Mouse (Mus musculus): ENCODE measurements at regions not wholly inside any gene's neighbourhood (a gene's known extent, or its start where the extent isn't known, plus 50 kb on each side); places are given as distances from the start of the nearest gene placed in this dataset.

DNA sequence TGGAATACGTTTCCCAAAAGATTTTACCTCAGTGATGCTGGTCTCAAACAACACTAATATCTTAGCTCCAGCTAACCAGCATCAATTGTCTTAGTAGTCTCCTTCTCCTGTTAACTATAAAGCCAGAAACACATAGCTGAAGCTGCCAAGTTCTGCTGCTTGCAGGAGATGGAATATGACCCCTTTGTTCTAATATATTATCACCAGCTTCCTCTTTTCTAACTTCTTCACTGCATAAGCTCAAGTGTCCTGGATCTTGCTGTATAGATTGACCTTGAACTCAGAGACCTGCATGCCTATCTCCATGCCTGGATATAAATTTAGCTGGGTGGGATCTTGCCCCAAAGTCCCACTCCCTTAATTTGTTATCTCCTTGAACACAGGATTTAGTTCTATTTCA is 94.8 kb downstream of the Rbm46 start:
- DNase-seq (ENCODE audit: low spot score in 2 of 2), result no peak

GRCm38 (mm10) chr3:82770512-82771270 is 105.6 kb downstream of the Rbm46 start:
- no peak for DNase-seq (ENCODE audit: low spot score in 2 of 2)

- DNase-seq (ENCODE audit: low spot score in 2 of 2), result peak; percentile 6
Measured at GRCm38 (mm10) chr3:82767484-82767883, 108.8 kb downstream of the Rbm46 start.

- DNase-seq (ENCODE audit: low spot score in 2 of 2), result no peak
Measured at GRCm38 (mm10) chr3:82759946-82760345, 116.3 kb downstream of the Rbm46 start.

DNA sequence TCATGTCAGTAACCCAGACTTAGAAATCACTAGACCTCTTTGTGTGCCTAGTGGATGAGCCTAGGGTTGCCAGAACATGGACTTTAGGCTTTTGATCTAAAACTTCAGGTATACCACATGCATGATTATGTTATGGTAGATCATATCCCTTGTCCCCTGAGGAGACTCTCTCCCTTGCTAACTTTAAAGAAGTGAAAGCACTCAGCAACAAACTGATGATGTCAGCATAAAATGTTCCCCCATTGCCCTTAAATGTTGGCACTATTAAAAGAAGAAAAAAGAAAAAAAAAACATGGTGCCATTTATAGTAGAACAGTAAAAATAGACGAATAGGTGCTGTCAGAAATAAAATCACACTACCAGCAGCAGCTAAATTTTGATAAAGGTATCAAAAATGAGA is 117.3 kb downstream of the Rbm46 start:
- DNase-seq (ENCODE audit: low spot score in 2 of 2), result no peak

- DNase-seq (ENCODE audit: low spot score in 2 of 2), result peak in 1 of 2 experiments; percentile 16
Measured at GRCm38 (mm10) chr3:82725546-82725945, 150.7 kb downstream of the Rbm46 start.

GRCm38 (mm10) chr3:82707628-82708027 is 159.7 kb upstream of the Npy2r start:
- DNase-seq (ENCODE audit: low spot score in 2 of 2), result no peak

DNA sequence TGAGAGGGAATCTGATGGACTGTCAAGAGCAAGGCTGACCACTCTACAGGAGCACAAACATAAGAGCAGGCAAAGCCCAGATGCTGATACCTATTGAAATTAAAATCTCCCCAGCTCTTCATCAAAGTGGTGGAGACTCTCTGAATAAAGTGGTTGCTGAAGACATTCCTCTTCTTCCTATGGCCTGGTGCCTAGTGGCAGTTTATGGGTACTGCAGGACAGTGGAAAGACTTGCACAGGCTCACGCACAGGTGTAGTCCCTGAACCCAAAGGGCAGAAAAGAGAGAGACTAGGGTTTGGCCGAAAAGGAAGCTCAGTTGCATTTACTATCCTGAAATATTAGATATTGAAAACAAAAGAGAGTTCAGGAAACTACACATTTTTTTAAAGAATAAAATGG is 144.2 kb upstream of the Npy2r start:
- DNase-seq (ENCODE audit: low spot score in 2 of 2), result no peak

DNA sequence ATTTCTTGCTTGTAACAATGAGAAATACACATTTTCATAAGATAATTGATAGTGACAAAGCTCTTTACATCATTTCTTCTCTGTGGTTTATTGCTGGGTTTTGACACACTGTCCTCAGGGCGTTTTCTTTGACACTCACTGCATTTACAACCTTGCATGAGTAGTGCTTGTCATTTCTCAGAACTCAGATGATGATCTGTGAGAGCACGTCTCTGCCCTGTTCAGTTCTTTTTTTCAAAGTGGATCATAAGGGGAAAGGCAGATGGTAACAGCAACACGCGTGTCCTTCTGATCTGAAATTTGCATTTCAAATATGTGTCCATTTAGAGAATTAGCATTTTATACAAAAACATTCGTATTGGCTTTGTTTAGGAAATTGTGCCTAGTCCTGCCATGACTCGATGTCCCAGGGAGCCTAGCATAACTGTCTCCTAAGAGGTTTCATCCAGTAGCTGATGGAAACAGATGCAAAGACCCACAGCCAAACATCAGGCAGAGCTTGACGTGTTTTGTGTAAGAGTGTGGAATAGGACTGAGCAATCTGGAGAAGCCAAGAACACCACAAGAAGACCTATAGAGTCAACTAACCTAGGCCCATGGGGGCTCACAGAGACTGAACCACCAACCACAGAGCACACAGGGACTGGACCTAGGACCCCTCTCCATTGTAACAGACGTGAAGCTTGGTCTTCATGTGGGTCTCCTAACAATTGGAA is 108.4 kb upstream of the Npy2r start:
- no peak for DNase-seq (ENCODE audit: low spot score in 2 of 2)

GRCm38 (mm10) chr3:82652346-82652745 is 104.5 kb upstream of the Npy2r start:
- DNase-seq (ENCODE audit: low spot score in 2 of 2), result peak in 1 of 2 experiments; percentile 27

- DNase-seq (ENCODE audit: low spot score in 2 of 2), result no peak
Measured at GRCm38 (mm10) chr3:82640052-82640451, 92.2 kb upstream of the Npy2r start.

DNA sequence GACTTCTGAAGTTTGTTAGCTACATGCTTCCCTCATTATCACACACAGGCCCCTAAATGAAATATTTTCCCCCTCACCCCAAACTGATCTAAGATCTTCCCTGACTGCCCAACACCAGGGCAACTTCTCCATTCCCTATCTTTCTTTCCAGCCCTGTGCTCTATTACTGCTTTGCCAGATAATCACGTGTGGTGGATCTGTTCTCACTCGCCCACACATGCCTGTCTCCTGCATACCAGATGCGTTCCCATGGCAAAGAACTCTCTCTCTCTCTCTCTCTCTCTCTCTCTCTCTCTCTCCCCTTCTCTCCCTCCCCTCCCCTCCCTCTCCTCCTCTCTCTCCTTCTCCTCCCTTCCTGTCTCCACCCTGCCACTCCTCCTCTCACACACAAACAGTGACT is 88.8 kb upstream of the Npy2r start:
- DNase-seq (ENCODE audit: low spot score in 2 of 2), result peak in 1 of 2 experiments; percentile 19

- no peak for DNase-seq (ENCODE audit: low spot score in 2 of 2)
Measured at GRCm38 (mm10) chr3:82620418-82621003, 72.6 kb upstream of the Npy2r start.

DNA sequence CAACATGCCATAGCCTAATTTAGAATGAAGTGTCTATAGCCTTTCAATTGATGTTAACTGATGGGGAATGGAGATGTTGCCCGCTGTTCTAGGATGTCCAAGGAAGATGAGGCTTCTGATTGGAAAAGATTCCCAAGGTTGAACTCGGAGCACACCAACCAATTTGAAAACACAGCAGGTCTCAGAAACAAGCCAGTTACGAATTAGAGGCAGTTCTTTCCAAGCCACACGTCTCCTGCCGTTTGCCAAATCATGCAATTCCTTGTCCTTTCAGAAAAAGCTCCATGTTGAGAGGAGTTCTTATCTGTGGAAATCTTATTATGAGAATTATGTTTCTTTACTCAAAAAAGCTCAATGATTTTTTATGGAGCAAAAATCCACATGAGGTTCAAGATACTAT is 71.5 kb upstream of the Npy2r start:
- DNase-seq (ENCODE audit: low spot score in 2 of 2), result no peak

DNA sequence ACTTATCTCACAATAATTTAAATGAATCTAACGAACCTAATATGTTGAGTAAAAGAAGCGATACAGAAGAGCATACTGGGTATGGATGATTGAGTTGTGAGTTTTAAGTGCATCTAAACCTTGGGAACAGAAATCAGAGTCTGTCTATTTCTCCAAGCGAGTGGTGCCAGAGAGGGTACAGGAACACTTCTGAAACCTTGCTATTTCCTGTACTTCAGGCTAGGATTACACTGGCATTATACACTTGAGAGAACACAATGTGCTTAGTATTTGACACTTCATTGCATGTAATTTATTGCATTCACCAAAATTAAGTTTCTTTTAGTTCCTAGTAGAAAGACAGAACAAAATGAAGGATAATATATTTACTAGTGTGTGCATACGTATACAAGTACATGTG is 54.0 kb upstream of the Npy2r start:
- DNase-seq (ENCODE audit: low spot score in 2 of 2), result no peak

DNA sequence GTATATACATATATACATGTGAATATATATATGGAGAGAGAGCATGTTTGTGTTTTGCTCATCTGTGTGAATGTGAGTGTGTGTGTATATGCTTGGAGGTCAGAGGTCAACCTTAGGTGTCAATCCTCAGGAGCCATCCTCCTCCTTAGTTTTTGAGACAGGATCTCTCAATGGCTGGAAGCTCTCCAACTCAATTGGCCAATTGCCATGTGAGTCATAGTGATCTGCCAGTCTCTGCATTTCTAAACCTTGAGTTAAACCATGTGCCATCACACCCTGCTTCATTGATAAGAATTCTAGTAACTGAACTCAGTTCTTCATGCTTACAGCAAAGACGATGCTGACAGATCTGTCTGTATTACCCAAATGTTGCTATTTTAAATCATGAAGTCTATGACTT is 50.8 kb upstream of the Npy2r start:
- DNase-seq (ENCODE audit: low spot score in 2 of 2), result no peak
